Mouse (Mus musculus) midbrain, embryonic 13.5 days (tissue): ENCODE measurements at regions not wholly inside any gene's neighbourhood (a gene's known extent, or its start where the extent isn't known, plus 50 kb on each side); places are given as distances from the start of the nearest gene placed in this dataset.
A peak's percentile ranks its signal among the peaks of the same experiment; 100 is the strongest.

Experiments
- ATAC-seq: fragments of 200-750 bp; cut with Nextera tagmentation; 2 replicates; pipeline ENCODE4 v1.8.0; 2017; ENCODE audit warnings: mild to moderate bottlenecking, moderate TSS enrichment, moderate library complexity
- H3K27ac ChIP-seq: fragments of 300-500 bp; sonication (generic); 2 replicates; pipeline ENCODE4 v1.5.1; 2015; ENCODE audit warnings: inconsistent platforms, mild to moderate bottlenecking, moderate library complexity
- H3K27me3 ChIP-seq: fragments of 300-500 bp; sonication (generic); 2 replicates; pipeline ENCODE4 v1.6.1; 2015; ENCODE audit warnings: mild to moderate bottlenecking, inconsistent platforms
- H3K36me3 ChIP-seq: fragments of 300-500 bp; sonication (generic); 2 replicates; pipeline ENCODE4 v1.6.1; 2015; ENCODE audit warnings: mild to moderate bottlenecking, inconsistent platforms
- H3K4me1 ChIP-seq: fragments of 300-500 bp; sonication (generic); replicated peaks from 2 replicates; pipeline ENCODE4 v1.6.1; 2015; ENCODE audit warnings: inconsistent platforms
- H3K4me2 ChIP-seq: fragments of 300-500 bp; sonication (generic); replicated peaks from 2 replicates; pipeline ENCODE4 v1.6.1; 2015; ENCODE audit warnings: moderate library complexity, mild to moderate bottlenecking, inconsistent platforms
- H3K4me3 ChIP-seq: fragments of 300-500 bp; sonication (generic); replicated peaks from 2 replicates; pipeline ENCODE4 v1.5.1; 2015; ENCODE audit warnings: mild to moderate bottlenecking, inconsistent platforms
- H3K9ac ChIP-seq: fragments of 300-500 bp; sonication (generic); replicated peaks from 2 replicates; pipeline ENCODE4 v1.6.1; 2015; ENCODE audit warnings: mild to moderate bottlenecking, inconsistent platforms
- H3K9me3 ChIP-seq: fragments of 300-500 bp; sonication (generic); 2 replicates; pipeline ENCODE4 v1.6.1; 2016; ENCODE audit warnings: mild to moderate bottlenecking, inconsistent platforms
- WGBS: fragments of 180-500 bp; shearing (Covaris S2); methylation state at CpG from one replicate; pipeline ENCODE4 v1.1.7; 2015; 5-methylcytosine and 5-hydroxymethylcytosine counted together

- Histone ChIP-seq H3K27ac (no peak overlapping the region), H3K4me1 (no peaks in the 10 kb centered on the region), H3K9me3 (no peaks in the 10 kb centered on the region; the same call in 1 of the 2 replicates), H3K27me3 (no peaks in the 10 kb centered on the region), H3K36me3 (no peaks in the 10 kb centered on the region), H3K9ac (no peak overlapping the region), H3K4me2 (no peak overlapping the region), H3K4me3 (no peak overlapping the region)
- ATAC-seq: no peak
- 91% methylated on average over 11 of the region's 11 CpGs for WGBS
These were observed 137.8 kb downstream of the Pfkfb3 start for GRCm38 (mm10) chr2:11416122-11416521.

GRCm38 (mm10) chr2:11412521-11412920 lies 141.4 kb downstream of the Pfkfb3 start:
- WGBS: 96% methylated on average over 6 of the region's 6 CpGs
- Histone ChIP-seq H3K27me3 (no peaks in the 10 kb centered on the region), H3K36me3 (no peaks in the 10 kb centered on the region), H3K27ac (no peak overlapping the region), H3K4me1 (no peaks in the 10 kb centered on the region), H3K4me2 (no peak overlapping the region), H3K4me3 (no peak overlapping the region), H3K9me3 (no peaks in the 10 kb centered on the region), H3K9ac (no peak overlapping the region)
- no peak for ATAC-seq

- no peaks in the 10 kb centered on the region for H3K9me3 ChIP-seq
- no peak overlapping the region for H3K9ac ChIP-seq
- no peak for ATAC-seq
- H3K36me3 ChIP-seq: no peaks in the 10 kb centered on the region
- no peak overlapping the region for H3K27ac ChIP-seq
- H3K4me1 ChIP-seq: no peaks in the 10 kb centered on the region
- no peak overlapping the region for H3K4me2 ChIP-seq
- 88% methylated on average over 5 of the region's 6 CpGs for WGBS
- no peak overlapping the region for H3K4me3 ChIP-seq
- H3K27me3 ChIP-seq: no peaks in the 10 kb centered on the region
These were observed 145.4 kb downstream of the Pfkfb3 start for GRCm38 (mm10) chr2:11408497-11408896.

GRCm38 (mm10) chr2:11406103-11406615 lies 147.7 kb downstream of the Pfkfb3 start:
- no peak for ATAC-seq
- no peaks in the 10 kb centered on the region for H3K27me3 ChIP-seq
- 95% methylated on average over 1 of the region's 1 CpGs for WGBS

GRCm38 (mm10) chr2:11402218-11402848 lies 151.5 kb downstream of the Pfkfb3 start:
- H3K27me3 ChIP-seq: no peaks in the 10 kb centered on the region
- no peaks in the 10 kb centered on the region for H3K9me3 ChIP-seq
- no peaks in the 10 kb centered on the region for H3K4me1 ChIP-seq
- no peaks in the 10 kb centered on the region for H3K36me3 ChIP-seq
- no peak overlapping the region for H3K27ac ChIP-seq
- no peak overlapping the region for H3K4me3 ChIP-seq
- no peak overlapping the region for H3K4me2 ChIP-seq
- no peak for ATAC-seq
- no peak overlapping the region for H3K9ac ChIP-seq
- WGBS: 41% methylated on average over 10 of the region's 10 CpGs

More at GRCm38 (mm10) chr2:11406103-11406615, 147.7 kb downstream of the Pfkfb3 start:
- H3K27ac ChIP-seq: no peak overlapping the region
- no peak overlapping the region for H3K9ac ChIP-seq
- no peak overlapping the region for H3K4me2 ChIP-seq
- H3K36me3 ChIP-seq: no peaks in the 10 kb centered on the region
- H3K4me1 ChIP-seq: no peaks in the 10 kb centered on the region
- no peaks in the 10 kb centered on the region for H3K9me3 ChIP-seq
- H3K4me3 ChIP-seq: no peak overlapping the region

GRCm38 (mm10) chr2:11399411-11399810 lies 154.5 kb downstream of the Pfkfb3 start:
- no peak overlapping the region for H3K4me2 ChIP-seq
- WGBS: 91% methylated on average over 3 of the region's 3 CpGs
- H3K4me1 ChIP-seq: no peaks in the 10 kb centered on the region
- no peak overlapping the region for H3K27ac ChIP-seq
- no peak overlapping the region for H3K4me3 ChIP-seq
- no peak overlapping the region for H3K9ac ChIP-seq
- H3K36me3 ChIP-seq: no peaks in the 10 kb centered on the region
- H3K27me3 ChIP-seq: no peaks in the 10 kb centered on the region
- H3K9me3 ChIP-seq: no peaks in the 10 kb centered on the region
- ATAC-seq: no peak

- H3K27me3 ChIP-seq: no peaks in the 10 kb centered on the region
- H3K4me2 ChIP-seq: no peak overlapping the region
- no peak for ATAC-seq
- H3K27ac ChIP-seq: no peak overlapping the region
- H3K4me3 ChIP-seq: no peak overlapping the region
- no peak overlapping the region for H3K9ac ChIP-seq
- no peaks in the 10 kb centered on the region for H3K4me1 ChIP-seq
- H3K36me3 ChIP-seq: no peaks in the 10 kb centered on the region
- H3K9me3 ChIP-seq: no peaks in the 10 kb centered on the region
- 89% methylated on average over 6 of the region's 6 CpGs for WGBS
These were observed 154.9 kb downstream of the Pfkfb3 start for GRCm38 (mm10) chr2:11398949-11399348.

- no peaks in the 10 kb centered on the region for H3K27me3 ChIP-seq
- H3K9ac ChIP-seq: no peak overlapping the region
- H3K27ac ChIP-seq: no peak overlapping the region
- no peaks in the 10 kb centered on the region for H3K36me3 ChIP-seq
- ATAC-seq: no peak
- no peaks in the 10 kb centered on the region for H3K9me3 ChIP-seq
- no peak overlapping the region for H3K4me2 ChIP-seq
- no peaks in the 10 kb centered on the region for H3K4me1 ChIP-seq
- WGBS: 88% methylated on average over 6 of the region's 6 CpGs
- no peak overlapping the region for H3K4me3 ChIP-seq
These were observed 155.5 kb downstream of the Pfkfb3 start for GRCm38 (mm10) chr2:11398391-11398790.

GRCm38 (mm10) chr2:11396835-11397234 lies 157.0 kb downstream of the Pfkfb3 start:
- WGBS: 89% methylated on average over 3 of the region's 3 CpGs
- Histone ChIP-seq H3K27ac (no peak overlapping the region), H3K9ac (no peak overlapping the region), H3K9me3 (no peaks in the 10 kb centered on the region), H3K4me2 (no peak overlapping the region), H3K27me3 (no peaks in the 10 kb centered on the region), H3K4me3 (no peak overlapping the region), H3K36me3 (no peaks in the 10 kb centered on the region), H3K4me1 (peaks cover 7% of the 10 kb centered on the region)
- no peak for ATAC-seq

- H3K9me3 ChIP-seq: no peaks in the 10 kb centered on the region
- H3K36me3 ChIP-seq: no peaks in the 10 kb centered on the region
- peaks cover 11% of the 10 kb centered on the region for H3K4me1 ChIP-seq
- ATAC-seq: no peak
- H3K27ac ChIP-seq: no peak overlapping the region
- WGBS: 66% methylated on average over 4 of the region's 5 CpGs
- no peaks in the 10 kb centered on the region for H3K27me3 ChIP-seq
- H3K9ac ChIP-seq: no peak overlapping the region
- H3K4me2 ChIP-seq: no peak overlapping the region
- no peak overlapping the region for H3K4me3 ChIP-seq
These were observed 159.1 kb downstream of the Pfkfb3 start for GRCm38 (mm10) chr2:11394675-11395349.

GRCm38 (mm10) chr2:11391725-11392124 lies 162.2 kb downstream of the Pfkfb3 start:
- Histone ChIP-seq H3K4me1 (peaks cover 11% of the 10 kb centered on the region), H3K36me3 (no peaks in the 10 kb centered on the region), H3K9ac (no peak overlapping the region), H3K27me3 (no peaks in the 10 kb centered on the region), H3K4me3 (no peak overlapping the region), H3K27ac (peak overlapping the region; percentile 35), H3K9me3 (no peaks in the 10 kb centered on the region), H3K4me2 (no peak overlapping the region)
- WGBS: 5% methylated on average over 6 of the region's 6 CpGs
- peak; percentile 83 for ATAC-seq

GRCm38 (mm10) chr2:11390667-11391334 lies 163.1 kb downstream of the Pfkfb3 start:
- H3K9me3 ChIP-seq: no peaks in the 10 kb centered on the region
- no peak overlapping the region for H3K4me2 ChIP-seq
- no peaks in the 10 kb centered on the region for H3K36me3 ChIP-seq
- 61% methylated on average over 6 of the region's 6 CpGs for WGBS
- H3K9ac ChIP-seq: no peak overlapping the region
- ATAC-seq: no peak
- H3K4me1 ChIP-seq: peaks cover 11% of the 10 kb centered on the region
- H3K27me3 ChIP-seq: no peaks in the 10 kb centered on the region
- H3K4me3 ChIP-seq: no peak overlapping the region
- no peak overlapping the region; the same call in 1 of the 2 replicates for H3K27ac ChIP-seq
